ENCODE assay signal across 8 mouse cellular contexts in the genomic region with DNA sequence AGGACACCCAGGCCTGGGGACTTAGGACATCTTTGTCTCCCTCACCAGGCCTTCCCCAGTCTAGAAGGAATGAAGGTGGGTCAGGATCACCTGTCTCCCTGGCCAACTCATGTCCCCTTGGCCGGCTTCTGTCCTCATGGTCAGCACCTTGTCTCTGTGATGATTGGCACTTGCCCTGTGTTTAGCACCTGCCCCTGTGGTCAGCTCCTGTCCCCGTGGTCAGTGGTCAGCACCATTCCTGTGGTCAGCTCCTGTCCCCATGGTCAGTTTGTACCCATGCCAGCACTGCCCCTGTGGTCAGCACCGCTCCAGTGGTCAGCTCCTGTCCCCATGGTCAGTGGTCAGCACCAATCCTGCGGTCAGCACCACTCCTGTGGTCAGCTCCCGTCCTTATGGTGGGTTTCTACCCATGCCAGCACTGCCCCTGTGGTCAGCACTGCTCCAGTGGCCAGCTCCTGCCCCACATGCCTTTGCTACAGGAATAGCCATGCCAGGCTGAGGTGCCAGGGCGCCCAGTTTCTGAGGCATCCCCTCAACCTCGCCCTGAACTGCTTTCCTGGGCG. TPM values are rescaled to one million over a fixed set of nuclear protein-coding genes. Genes with fewer than 3 reads are reported as not detected.
A peak's percentile ranks its signal among the peaks of the same experiment; 100 is the strongest.
DNase-seq lines count a peak whose midpoint lies in the region; ATAC-seq and TF ChIP-seq lines count a peak whose summit lies in the region.

No protein-coding gene starts in this region.

- TF ChIP-seq EP300 in lung, postnatal 0 days (IDR thresholded peaks at IDR 0.05), result no peak

- H3K9me3 ChIP-seq in lung, postnatal 0 days (ENCODE audit: low read length), result no peaks in the 10 kb centered on the region
- no peaks in the 10 kb centered on the region for H3K9me3 ChIP-seq in limb, embryonic 14.5 days (ENCODE audit: control insufficient read depth, low read length)

- no peaks in the 10 kb centered on the region for H3K4me1 ChIP-seq in lung, postnatal 0 days (ENCODE audit: insufficient read depth, low read depth, low read length)
- H3K4me1 ChIP-seq in limb, embryonic 14.5 days (ENCODE audit: control insufficient read depth, insufficient read depth, low read length), result no peaks in the 10 kb centered on the region

- no peak overlapping the region for H3K27ac ChIP-seq in lung, postnatal 0 days (ENCODE audit: low read length)
- H3K27ac ChIP-seq in limb, embryonic 14.5 days (replicated peaks; ENCODE audit: low read depth, low read length), result no peak overlapping the region

- H3K36me3 ChIP-seq in lung, postnatal 0 days (ENCODE audit: insufficient read depth, low read length), result no peaks in the 10 kb centered on the region
- no peaks in the 10 kb centered on the region for H3K36me3 ChIP-seq in limb, embryonic 14.5 days (ENCODE audit: control insufficient read depth, insufficient read depth, low read length)

- H3K4me2 ChIP-seq in lung, postnatal 0 days (replicated peaks; ENCODE audit: low read depth, low read length), result no peak overlapping the region
- no peak overlapping the region for H3K4me2 ChIP-seq in limb, embryonic 14.5 days (replicated peaks; ENCODE audit: low read depth, low read length, severe bottlenecking)

- WGBS in lung, postnatal 0 days, result 59% methylated on average over 8 of the region's 8 CpGs
- 66% methylated on average over 6 of the region's 8 CpGs for WGBS in limb, embryonic 14.5 days

- H3K9ac ChIP-seq in lung, postnatal 0 days (replicated peaks; ENCODE audit: low read depth), result no peak overlapping the region
- no peak overlapping the region for H3K9ac ChIP-seq in limb, embryonic 14.5 days (ENCODE audit: low read depth, low read length, severe bottlenecking)

- peak; percentile 78 for ATAC-seq in lung, postnatal 0 days
- ATAC-seq in granulocyte monocyte progenitor cell, adult 5-6 weeks (replicated peaks; ENCODE audit: poor library complexity, severe bottlenecking), result peak; percentile 25; the same call in 1 of the 2 replicates
- no peak for ATAC-seq in limb, embryonic 14.5 days (ENCODE audit: low FRiP score, low read depth)

- H3K4me3 ChIP-seq in lung, postnatal 0 days (ENCODE audit: low read depth, low read length), result no peak overlapping the region
- no peak overlapping the region for H3K4me3 ChIP-seq in limb, embryonic 14.5 days (replicated peaks; ENCODE audit: low read length)

- TF ChIP-seq CTCF in lung, postnatal 0 days (IDR thresholded peaks at IDR 0.05), result no peak; the same call in 1 of the 2 replicates

- DNase-seq in cerebellum, postnatal 4 days (ENCODE audit: low spot score in 2 of 2), result peak; percentile 21 to 31
- DNase-seq in cerebellum, adult 18-20 months, result no peak
- DNase-seq in lung, postnatal 0 days (ENCODE audit: low spot score), result peak; percentile 55
- no peak for DNase-seq in lung, adult 18-20 months
- DNase-seq in limb, embryonic 14.5 days (ENCODE audit: low spot score), result peak; percentile 9
- DNase-seq in yolk sac, embryonic 10.5 days (ENCODE audit: low spot score), result peak; percentile 68
- DNase-seq in thymus, postnatal 10 days (ENCODE audit: low spot score in 2 of 2), result no peak

- no peak for TF ChIP-seq POLR2A in limb, embryonic 14.5 days (IDR thresholded peaks at IDR 0.05; ENCODE audit: borderline replicate concordance, extremely low read depth, insufficient read depth, insufficient read length)

- H3K27me3 ChIP-seq in lung, postnatal 0 days (replicated peaks; ENCODE audit: insufficient read depth, low read length), result no peaks in the 10 kb centered on the region
- no peaks in the 10 kb centered on the region for H3K27me3 ChIP-seq in limb, embryonic 14.5 days (ENCODE audit: control insufficient read depth, insufficient read depth, low read length)

RNA-seq across cellular contexts. Expression of a gene that starts 45.6 kb away (rescaled TPM):
- 2.3 and 3.2 TPM in 2 replicates for polyA plus RNA-seq in lung, postnatal 0 days (2015; fragmentation: Nextera tagmentation; extraction: Ambion mirVana)
- not detected in 2 replicates for total RNA-seq in granulocyte monocyte progenitor cell, adult 5-6 weeks (2014; fragmentation: Nextera tagmentation)
- total RNA-seq in granulocyte monocyte progenitor cell, adult 5-6 weeks (2017), result not detected in 2 replicates
- polyA plus RNA-seq in limb, embryonic 14.5 days (2012; rRNA removed), result 0.45 and 0.96 TPM in 2 replicates
- polyA plus RNA-seq in limb, embryonic 14.5 days (2014; fragmentation: Nextera tagmentation; extraction: Ambion mirVana), result 0.51 and 2.8 TPM in 2 replicates

Comparison
In these comparisons a context has a peak if more than half of its experiments do, and no peak if none do; other contexts are left out.
1. DNase-seq: peak in cerebellum, postnatal 4 days (2 of 2), lung, postnatal 0 days (single experiment), limb, embryonic 14.5 days (single experiment) and yolk sac, embryonic 10.5 days (single experiment); none in cerebellum, adult 18-20 months (0 of 2), lung, adult 18-20 months (0 of 2) and thymus, postnatal 10 days (0 of 2).